ENCODE assay signal across 13 mouse cellular contexts in the genomic region with DNA sequence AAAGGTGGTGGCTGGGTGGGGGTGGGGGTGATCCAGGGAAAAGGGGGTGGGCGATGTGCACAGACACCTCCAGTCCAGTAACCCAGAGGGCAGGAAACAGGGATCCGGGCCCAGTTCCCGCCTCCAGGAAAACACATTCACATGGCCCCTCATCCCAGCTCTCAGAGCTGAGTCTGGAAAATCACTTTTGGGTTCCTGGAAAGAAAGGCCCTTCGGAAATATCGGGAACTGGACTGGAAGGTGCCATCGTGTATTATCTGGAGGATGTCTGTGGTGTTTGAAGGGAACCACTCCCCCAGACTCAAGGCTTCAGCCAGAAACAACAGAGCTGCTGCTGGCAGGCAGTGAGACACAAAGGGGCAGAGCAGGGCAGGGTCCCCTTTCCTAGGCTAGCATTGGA. TPM values are rescaled to one million over a fixed set of nuclear protein-coding genes. Genes with fewer than 3 reads are reported as not detected.
DNase-seq lines count a peak whose midpoint lies in the region; ATAC-seq and TF ChIP-seq lines count a peak whose summit lies in the region.
"Had no signal": no experiment of that assay in that cellular context is flagged by ENCODE, and none has a peak within 500 bp of the region (broad histone marks: within the 10 kb centered on the region; RNA-seq: fewer than 3 reads in every experiment).

No protein-coding gene starts in this region.

- H3K4me1 ChIP-seq in small intestine, adult 2 months (ENCODE audit: control insufficient read depth, insufficient read depth, insufficient read length, low read length), result peaks cover 37% of the 10 kb centered on the region
- H3K4me1 ChIP-seq in thymus, adult 2 months (replicated peaks; ENCODE audit: control insufficient read depth, insufficient read depth, low read length), result peaks cover 34% of the 10 kb centered on the region
- H3K4me1 ChIP-seq in hindbrain, embryonic 11.5 days (replicated peaks; ENCODE audit: control insufficient read depth, insufficient read depth, low read length), result no peaks in the 10 kb centered on the region
- H3K4me1 ChIP-seq: midbrain, embryonic 13.5 days had no signal

- H3K27me3 ChIP-seq in small intestine, adult 2 months (ENCODE audit: control insufficient read depth, insufficient read depth, low read length), result no peaks in the 10 kb centered on the region
- no peaks in the 10 kb centered on the region for H3K27me3 ChIP-seq in thymus, adult 2 months (ENCODE audit: control insufficient read depth, insufficient read depth, low read length)
- no peaks in the 10 kb centered on the region for H3K27me3 ChIP-seq in hindbrain, embryonic 11.5 days (ENCODE audit: control insufficient read depth, insufficient read depth, low read length)
- H3K27me3 ChIP-seq: midbrain, embryonic 13.5 days had no signal

- no peaks in the 10 kb centered on the region for H3K36me3 ChIP-seq in small intestine, adult 2 months (ENCODE audit: control insufficient read depth, insufficient read depth, low read length)
- no peaks in the 10 kb centered on the region for H3K36me3 ChIP-seq in thymus, adult 2 months (ENCODE audit: control insufficient read depth, insufficient read depth, low read length)
- no peaks in the 10 kb centered on the region for H3K36me3 ChIP-seq in hindbrain, embryonic 11.5 days (ENCODE audit: control insufficient read depth, insufficient read depth, low read length)
- H3K36me3 ChIP-seq: midbrain, embryonic 13.5 days had no signal

- peak; percentile 97 for DNase-seq in heart, adult 11 months
- DNase-seq in heart, postnatal 10 days, result no peak
- DNase-seq in heart, adult 8-10 months (ENCODE audit: low spot score), result peak; percentile 54
- peak; percentile 39 for DNase-seq in heart, postnatal 4 days
- no peak for DNase-seq in thymus, adult 2 months
- no peak for DNase-seq in gastrocnemius, postnatal 36 days
- DNase-seq in hindbrain, embryonic 11.5 days (ENCODE audit: low spot score), result no peak
- DNase-seq: adrenal gland, postnatal 10 days; cerebellum, postnatal 36 days; lung, postnatal 10 days; spleen, adult 18-20 months had no signal

- H3K27ac ChIP-seq in small intestine, adult 2 months (ENCODE audit: insufficient read depth, low read depth, low read length), result 0 out of 2 replicates have a peak overlapping the region, but pooled peaks have one; percentile 19
- no peak overlapping the region for H3K27ac ChIP-seq in thymus, adult 2 months (ENCODE audit: control insufficient read depth, insufficient read depth, low read length)
- no peak overlapping the region for H3K27ac ChIP-seq in hindbrain, embryonic 11.5 days (ENCODE audit: low read depth, low read length)
- H3K27ac ChIP-seq: midbrain, embryonic 13.5 days had no signal

- intact Hi-C loops in heart, postnatal 10 days (cut with DNase I), result loop anchor here (2.0 kb wide), 1 partner anchor 19 kb away; no protein-coding TSS in a partner anchor
- intact Hi-C loops in gastrocnemius, postnatal 36 days (cut with DNase I), result no loop called here

- no peak overlapping the region for H3K9ac ChIP-seq in hindbrain, embryonic 11.5 days (ENCODE audit: low read depth, low read length)
- H3K9ac ChIP-seq: midbrain, embryonic 13.5 days had no signal

- WGBS in small intestine, adult 2 months, result 29% methylated on average over 6 of the region's 6 CpGs
- 94% methylated on average over 6 of the region's 6 CpGs for WGBS in thymus, adult 2 months
- 74% methylated on average over 6 of the region's 6 CpGs for WGBS in hindbrain, embryonic 11.5 days

- ATAC-seq in hindbrain, embryonic 11.5 days (ENCODE audit: low FRiP score), result no peak
- ATAC-seq: midbrain, embryonic 13.5 days had no signal

- TF ChIP-seq POLR2A in small intestine, adult 2 months (IDR thresholded peaks at IDR 0.05; ENCODE audit: low read depth, low read length), result no peak
- no peak for TF ChIP-seq POLR2A in thymus, adult 2 months (IDR thresholded peaks at IDR 0.05; ENCODE audit: control insufficient read depth, extremely low read depth, insufficient read depth, low read length, poor library complexity)

- H3K4me2 ChIP-seq in hindbrain, embryonic 11.5 days (replicated peaks; ENCODE audit: low read depth, low read length), result no peak overlapping the region
- H3K4me2 ChIP-seq: midbrain, embryonic 13.5 days had no signal

- H3K4me3 ChIP-seq in small intestine, adult 2 months (ENCODE audit: low read depth, low read length), result no peak overlapping the region
- H3K4me3 ChIP-seq in thymus, adult 2 months (ENCODE audit: control insufficient read depth, insufficient read depth, low read length), result no peak overlapping the region
- H3K4me3 ChIP-seq in hindbrain, embryonic 11.5 days (ENCODE audit: low read depth, low read length), result no peak overlapping the region
- H3K4me3 ChIP-seq: midbrain, embryonic 13.5 days had no signal

- H3K9me3 ChIP-seq in hindbrain, embryonic 11.5 days (ENCODE audit: control insufficient read depth, low read length), result no peaks in the 10 kb centered on the region
- H3K9me3 ChIP-seq: midbrain, embryonic 13.5 days had no signal

- TF ChIP-seq CTCF in small intestine, adult 2 months (IDR thresholded peaks at IDR 0.05; ENCODE audit: extremely low read depth, insufficient read length, insufficient replicate concordance, low read depth, low read length), result no peak
- TF ChIP-seq CTCF in thymus, adult 2 months (IDR thresholded peaks at IDR 0.05; ENCODE audit: borderline replicate concordance, control insufficient read depth, extremely low read depth, insufficient read depth, low read length, poor library complexity), result no peak

RNA-seq across cellular contexts. Expression of a gene that starts 10.6 kb away (rescaled TPM):
- total RNA-seq in heart, postnatal 10 days (2021), result 10 to 100 TPM; 70.7 to 71.9 TPM
- total RNA-seq in heart, adult 8-10 months (2022), result 10 to 100 TPM; 22.6 to 26.7 (median 26.0) TPM
- 100 to 1,000 TPM; 114 to 116 TPM for total RNA-seq in heart, postnatal 4 days (2021)
- polyA plus RNA-seq in small intestine, adult 2 months (2012; rRNA removed), result 53.1 and 55.5 TPM in 2 replicates
- 153 and 158 TPM in 2 replicates for polyA plus RNA-seq in thymus, adult 2 months (2012; rRNA removed)
- total RNA-seq in gastrocnemius, postnatal 36 days (2021), result 1 to 10 TPM; 7.3 to 9.0 TPM
- polyA plus RNA-seq in hindbrain, embryonic 11.5 days (2014; fragmentation: Nextera tagmentation; extraction: Ambion mirVana), result 19.1 and 23.4 TPM in 2 replicates

Comparison
In these comparisons a context has a peak if more than half of its experiments do, and no peak if none do; other contexts are left out.
1. DNase-seq: peak in heart, adult 11 months (single experiment), heart, adult 8-10 months (single experiment) and heart, postnatal 4 days (single experiment); none in heart, postnatal 10 days (0 of 2), thymus, adult 2 months (single experiment), gastrocnemius, postnatal 36 days (0 of 2) and hindbrain, embryonic 11.5 days (single experiment).